Mouse (Mus musculus): ENCODE measurements around the gene 4930568D16Rik.

The 4930568D16Rik gene
- long read RNA-seq, experiment 1 = 0 reads
- long read RNA-seq, experiment 2 = 0 reads

DNA sequence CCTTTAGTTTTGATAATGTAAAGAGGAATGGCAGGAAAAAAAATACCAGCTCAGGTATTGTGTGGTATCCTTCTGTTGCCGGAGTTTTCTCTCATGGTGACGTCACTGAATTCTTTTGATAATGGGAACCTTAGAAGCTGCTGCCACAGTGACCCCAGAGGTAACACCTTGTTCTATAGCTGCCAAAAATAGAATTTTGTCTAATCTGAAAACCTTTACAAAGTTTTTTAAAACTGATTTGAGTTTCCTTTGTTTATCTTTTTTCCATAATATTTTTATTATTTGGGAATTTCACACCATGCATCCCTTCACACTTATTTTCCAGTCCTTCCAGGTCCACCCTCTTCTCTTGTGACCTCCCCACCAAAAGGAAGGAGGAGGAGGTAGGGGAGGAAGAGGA is at the start of gene 4930568D16Rik:
4930568D16Rik (minus strand) TSS at position 101 of the 400 bp plus-strand sequence.
- intact Hi-C loops (cut with DNase I) = no loop called here

DNA sequence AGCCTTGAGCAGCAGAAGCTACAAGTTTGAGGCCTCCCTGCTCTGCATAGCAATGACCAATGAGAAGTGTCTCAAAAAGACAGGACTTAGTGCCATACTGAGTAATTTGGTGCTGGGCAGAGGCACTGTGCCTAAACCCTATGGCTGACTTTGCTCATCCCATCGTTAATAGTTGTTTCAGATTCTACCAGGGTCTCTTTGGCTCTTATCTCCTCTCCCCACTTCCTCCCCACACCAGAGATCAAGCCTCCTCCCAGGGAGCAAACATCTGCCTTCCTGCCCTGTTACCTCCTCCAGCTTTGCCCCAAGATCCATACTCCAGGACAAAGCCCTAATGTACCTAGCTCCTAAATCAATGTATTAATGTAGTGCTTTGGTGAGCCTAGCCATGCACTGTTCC is 49.7 kb upstream of the 4930568D16Rik start:
- intact Hi-C loops (cut with DNase I) = no loop called here

DNA sequence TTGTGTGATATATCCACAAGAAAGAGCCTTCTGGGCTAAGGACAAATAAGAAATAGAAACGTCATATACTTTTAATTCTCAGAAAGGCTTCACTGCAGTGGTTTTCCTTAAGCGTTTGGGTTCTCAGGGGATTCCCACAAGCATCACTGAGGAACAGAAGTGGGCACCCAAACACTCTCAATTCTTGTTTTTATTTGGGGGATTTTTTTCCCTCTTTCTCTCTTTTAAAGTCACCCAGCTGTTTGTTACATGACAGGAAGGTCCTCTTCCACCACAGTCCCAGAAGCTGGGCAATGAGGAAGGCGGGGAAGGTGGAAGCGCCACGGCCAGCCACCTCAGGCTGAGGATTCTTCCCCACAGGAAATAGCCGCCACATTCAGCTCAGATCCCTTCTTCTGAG is 48.9 kb upstream of the 4930568D16Rik start:
- intact Hi-C loops (cut with DNase I) = no loop called here

DNA sequence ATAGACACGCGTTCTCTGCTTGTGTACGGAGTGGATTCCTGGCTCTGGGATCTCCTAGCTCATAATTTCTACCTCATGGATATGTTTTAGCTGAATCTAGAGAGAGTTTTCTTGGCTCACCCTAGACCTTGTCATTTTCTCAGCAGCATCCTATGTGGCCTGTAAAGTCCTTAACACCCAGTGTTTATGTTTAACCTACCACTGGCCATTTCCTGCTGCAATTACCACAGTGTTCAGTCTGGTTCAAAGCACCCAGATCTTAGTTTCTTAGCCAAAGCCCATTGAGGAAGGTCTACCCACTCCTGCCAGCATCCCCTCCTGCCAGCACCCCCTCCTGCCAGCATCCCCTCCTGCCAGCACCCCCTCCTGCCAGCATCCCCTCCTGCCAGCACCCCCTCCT is 45.3 kb upstream of the 4930568D16Rik start:
- intact Hi-C loops (cut with DNase I) = no loop called here

DNA sequence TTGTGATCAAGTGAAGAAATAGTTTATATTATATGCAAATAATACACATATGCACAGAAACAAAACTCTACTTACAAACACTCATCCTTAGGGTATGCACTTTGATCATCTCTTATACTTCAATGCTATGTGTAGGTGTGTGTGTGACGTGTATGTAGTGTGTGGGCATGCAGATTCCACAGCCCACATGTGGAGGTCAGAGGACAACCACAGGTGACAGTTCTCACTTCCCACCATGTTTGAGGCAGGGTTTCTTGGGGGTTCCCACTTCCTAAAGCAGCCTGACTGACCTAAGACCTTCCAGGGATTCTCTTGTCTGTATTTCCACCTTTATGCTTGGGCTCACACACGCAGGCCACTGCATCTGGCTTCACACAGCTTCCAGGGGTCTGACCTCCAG is 44.7 kb upstream of the 4930568D16Rik start:
- intact Hi-C loops (cut with DNase I) = no loop called here

DNA sequence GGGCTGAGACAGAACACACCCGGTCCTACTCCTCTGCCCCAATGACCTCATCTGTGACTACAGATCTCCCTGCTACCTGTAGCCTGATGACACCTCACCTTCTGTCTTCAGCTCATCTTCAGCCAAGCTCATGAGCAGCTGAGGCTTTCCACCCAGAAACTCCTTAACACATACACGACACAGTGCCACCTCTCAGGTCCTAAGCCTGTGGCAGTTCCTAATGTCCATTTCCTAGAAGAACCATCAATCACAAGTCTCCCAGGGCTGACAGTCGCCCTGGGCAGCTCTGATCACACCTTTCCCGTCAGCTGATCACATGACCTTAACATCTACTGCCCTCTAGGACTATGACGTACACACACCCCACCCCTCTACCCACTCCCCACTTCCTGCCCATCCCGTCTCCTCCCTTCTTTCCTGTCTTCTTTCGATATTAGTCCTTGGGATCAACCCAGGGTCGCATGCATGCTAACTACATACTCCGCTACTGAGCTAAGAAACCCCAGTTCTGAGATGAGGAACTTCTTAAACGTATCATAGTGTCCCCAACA is 44.2 kb upstream of the 4930568D16Rik start:
- intact Hi-C loops (cut with DNase I) = no loop called here

DNA sequence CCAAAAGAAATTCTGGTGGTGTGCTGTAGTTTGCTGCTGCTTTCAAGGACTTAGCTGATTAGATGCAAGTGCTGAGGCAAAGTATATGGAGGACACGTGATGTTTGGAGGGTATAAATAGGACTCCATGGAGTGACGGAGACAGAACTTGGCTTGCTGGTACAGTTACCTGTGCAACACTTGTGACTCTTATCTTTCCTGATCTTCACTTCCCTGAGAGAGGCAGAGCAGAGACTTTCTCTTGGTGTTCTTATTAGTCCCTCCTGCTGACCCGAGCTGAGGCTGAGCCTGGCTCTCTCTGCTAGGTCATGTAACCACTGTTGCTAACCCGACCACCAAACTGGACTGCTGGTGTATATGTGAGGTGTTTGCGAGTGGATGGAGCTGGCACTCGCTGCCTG is 41.9 kb upstream of the 4930568D16Rik start:
- intact Hi-C loops (cut with DNase I) = no loop called here

DNA sequence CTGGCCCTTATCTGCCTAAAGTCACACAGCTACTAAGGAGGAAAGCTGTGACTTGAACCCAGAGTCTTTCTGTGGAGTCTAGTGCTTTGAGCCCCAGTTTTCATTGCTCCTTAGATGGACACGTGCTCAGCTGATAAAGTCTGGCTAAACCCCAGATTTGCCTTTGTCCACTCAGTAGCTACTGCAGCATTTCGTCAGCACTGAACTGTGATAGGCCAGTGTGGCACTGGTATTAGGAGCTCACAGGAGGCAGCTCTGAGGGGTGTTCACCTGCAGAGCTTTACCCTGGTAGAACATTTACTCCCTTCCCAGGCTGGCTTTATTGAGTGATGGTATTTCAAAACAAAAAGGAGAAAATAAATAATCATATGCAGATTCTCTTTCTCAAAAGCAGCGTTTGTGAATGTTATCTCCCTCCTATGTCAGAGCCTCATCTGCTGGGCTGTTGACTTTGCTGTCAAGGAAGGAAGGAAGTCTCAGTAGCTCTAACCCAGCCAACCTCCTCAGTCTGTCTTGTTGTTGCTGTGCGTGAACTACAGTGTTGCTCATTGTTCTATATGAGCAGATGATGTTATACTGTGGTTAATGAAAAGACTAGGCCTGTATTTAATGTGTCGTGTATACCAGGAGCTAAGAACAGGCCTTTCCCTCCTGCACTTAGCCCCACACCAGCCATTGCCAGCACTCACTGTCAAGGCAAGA is 41.0 kb upstream of the 4930568D16Rik start:
- intact Hi-C loops (cut with DNase I) = no loop called here

DNA sequence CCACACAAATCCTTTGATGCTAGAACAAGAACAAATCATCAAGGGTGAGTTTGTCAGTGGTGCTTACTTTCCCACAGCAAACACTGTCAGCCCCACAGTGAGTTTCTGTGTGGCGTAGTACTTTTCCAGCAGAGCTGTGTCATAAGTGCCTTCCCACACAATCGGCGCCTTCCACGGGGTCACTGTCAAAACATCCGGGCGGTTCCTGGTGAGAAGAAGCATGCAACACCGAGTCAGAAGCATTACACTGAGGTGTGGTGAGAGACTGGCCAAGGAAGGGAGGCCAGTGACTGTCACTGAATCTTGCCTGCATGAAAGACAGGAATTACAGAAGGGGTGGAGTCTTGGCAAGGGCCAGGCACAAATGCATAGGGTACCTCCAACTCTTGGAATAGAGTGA is 40.3 kb upstream of the 4930568D16Rik start:
- intact Hi-C loops (cut with DNase I) = no loop called here

DNA sequence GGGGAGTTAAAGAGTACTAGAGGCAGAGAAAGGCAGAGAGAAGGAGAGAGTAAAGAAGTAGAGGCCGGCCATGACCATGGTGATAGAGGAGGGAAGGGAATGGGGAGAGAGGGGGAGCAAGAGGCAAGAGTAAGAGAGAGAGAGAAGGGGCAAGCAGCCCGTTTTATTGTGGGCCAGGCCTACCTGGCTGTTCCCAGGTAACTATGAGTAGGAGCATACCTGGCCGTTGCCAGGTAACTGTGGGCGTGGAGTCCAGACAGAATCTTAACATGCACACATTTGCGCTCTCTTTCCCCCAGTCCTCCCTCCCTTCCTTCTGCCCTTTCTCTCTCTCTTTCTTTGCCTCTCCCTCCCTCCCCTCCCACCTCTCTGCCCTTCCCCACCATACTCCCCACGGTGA is 39.7 kb upstream of the 4930568D16Rik start:
- intact Hi-C loops (cut with DNase I) = no loop called here

DNA sequence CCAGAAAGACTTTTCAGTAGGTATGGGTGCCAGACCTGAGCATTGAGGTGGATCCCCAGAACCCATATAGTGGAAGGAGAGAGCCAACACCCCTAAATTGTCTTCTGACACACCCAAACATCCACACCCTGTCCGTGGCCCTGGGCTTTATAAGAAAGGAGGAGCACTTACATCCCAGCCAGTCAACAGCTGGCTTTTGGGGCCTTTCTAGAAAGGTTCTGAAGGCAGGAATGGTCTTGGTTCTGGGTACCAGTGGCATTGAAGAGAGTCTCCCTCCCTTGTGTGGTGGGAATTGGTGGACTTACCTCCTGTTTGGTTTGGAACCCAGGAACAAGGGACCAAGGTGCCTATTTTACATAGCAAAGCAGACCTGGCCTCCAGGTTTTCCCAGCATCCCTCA is 39.1 kb upstream of the 4930568D16Rik start:
- intact Hi-C loops (cut with DNase I) = no loop called here

DNA sequence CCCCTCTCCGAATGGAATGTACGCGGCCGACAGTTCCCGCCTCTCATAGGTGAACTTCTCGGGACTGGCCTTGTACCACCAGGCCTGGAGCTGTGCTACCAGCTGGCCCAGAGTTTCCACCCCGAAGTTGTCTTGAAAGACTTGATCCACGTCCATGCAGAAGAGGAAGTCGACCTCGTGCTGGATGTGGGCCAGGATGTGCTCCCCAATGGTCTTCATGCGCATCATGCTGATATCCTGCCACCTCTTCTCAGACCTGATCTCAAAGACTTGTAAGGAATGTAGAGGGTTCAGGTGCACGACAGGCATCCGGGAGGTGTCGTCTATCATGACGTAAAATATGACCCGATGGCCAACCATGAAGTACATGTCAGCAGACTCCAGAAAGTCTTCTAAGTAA is 34.9 kb upstream of the 4930568D16Rik start:
- intact Hi-C loops (cut with DNase I) = no loop called here

DNA sequence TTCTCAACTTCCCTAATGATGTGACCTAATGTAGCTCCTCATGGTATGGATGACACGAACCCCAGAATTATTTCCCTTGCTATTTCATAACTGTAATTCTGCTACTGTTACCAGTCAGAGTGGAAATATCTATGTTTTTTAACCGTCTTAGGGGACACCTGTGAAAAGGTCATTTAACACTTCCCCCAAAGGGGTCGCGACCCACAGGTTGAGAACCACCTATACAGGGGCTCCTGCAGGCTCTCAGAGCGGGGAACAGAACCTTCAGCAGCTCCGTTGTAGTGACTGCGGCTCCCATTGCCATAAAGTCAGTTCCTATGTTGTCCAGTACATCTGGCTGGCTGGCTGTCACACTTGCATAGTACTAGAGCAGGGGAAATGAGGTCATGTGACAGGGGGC is 33.2 kb upstream of the 4930568D16Rik start:
- intact Hi-C loops (cut with DNase I) = no loop called here

DNA sequence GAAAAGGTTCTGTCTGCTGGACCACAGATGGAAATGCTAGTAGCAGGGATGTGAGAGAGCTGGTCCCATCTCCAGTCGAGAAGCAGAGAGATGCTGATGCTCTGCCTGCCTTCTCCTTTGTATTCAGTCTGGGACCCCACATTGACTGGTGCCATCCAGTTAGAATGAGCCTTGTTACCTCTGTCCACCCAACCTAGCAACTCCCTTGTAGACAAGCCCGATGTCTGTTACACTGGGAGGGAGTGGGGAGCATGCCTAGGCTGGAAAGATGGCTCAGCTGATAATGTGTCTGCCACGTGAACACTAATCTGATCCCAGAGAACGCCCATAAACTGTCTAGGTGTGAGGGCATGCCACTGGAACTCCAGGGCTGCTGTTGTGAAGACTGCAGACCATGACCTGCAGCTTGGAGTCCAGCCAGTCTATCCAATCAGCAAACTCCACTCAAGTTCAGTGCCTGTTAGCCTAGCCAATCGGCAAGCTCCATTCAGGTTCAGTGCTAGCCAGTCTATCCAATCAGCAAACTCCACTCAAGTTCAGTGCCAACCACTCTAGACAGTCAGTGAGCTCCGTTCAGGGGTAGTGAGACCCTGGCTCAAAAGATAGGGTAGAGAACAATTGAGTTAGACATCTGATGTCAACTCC is 30.8 kb upstream of the 4930568D16Rik start:
- intact Hi-C loops (cut with DNase I) = loop anchor here (5.0 kb wide), 1 partner anchor 41 kb away; no protein-coding TSS in a partner anchor

DNA sequence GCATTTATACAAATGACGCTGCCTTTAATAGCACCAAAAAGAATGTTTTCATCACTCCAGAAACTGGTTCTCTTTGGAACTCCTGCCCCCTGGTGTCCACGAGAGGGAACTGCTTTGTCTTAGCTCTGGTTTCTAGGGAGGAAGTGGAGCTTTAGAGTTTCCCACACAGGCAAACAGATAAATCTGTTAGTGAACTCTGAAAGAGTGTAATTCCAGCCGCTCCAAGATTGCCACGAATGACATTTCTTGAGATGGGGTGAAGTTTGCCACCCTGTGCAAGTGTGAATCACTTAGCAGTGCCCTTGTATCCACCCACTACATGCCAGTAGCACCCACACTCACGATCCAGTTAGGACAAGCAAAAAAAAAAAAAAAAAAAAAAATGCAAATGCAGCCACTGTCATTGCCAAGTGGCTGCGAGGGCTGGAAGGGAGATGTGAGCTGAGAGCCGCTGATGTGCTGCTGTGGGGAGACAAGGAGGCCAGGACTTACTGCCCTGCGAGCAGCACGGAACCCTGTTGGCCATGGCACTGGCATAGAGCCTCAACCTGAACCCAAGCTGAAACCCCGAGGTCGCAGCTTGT is 30.2 kb upstream of the 4930568D16Rik start:
- intact Hi-C loops (cut with DNase I) = loop anchor here (2.0 to 5.0 kb wide), 2 partner anchors 40 to 99 kb away; no protein-coding TSS in a partner anchor

DNA sequence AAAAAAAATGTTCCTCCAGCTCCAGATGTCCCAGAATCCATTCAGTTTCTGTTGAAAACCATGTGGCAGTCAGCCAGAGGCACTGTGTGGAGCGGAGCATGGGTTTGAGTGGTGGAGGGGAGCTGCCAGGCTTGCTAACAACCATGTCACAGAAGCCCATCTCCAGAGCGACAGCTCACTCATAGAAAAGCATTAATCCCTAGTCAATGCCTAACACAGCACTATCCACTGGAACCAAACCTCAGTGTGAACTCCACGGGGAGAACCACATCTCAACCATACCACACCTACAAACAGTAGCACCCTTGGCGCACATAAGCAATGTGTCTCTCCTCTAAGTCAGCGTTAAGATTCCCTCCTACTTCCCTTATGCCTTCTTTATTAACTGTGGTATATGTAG is 29.6 kb upstream of the 4930568D16Rik start, which contains the start of gene 4930402F06Rik:
4930402F06Rik (minus strand) TSS at position 80 of the 400 bp plus-strand sequence.
- intact Hi-C loops (cut with DNase I) = loop anchor here (2.0 to 5.0 kb wide), 2 partner anchors 40 to 98 kb away; no protein-coding TSS in a partner anchor

DNA sequence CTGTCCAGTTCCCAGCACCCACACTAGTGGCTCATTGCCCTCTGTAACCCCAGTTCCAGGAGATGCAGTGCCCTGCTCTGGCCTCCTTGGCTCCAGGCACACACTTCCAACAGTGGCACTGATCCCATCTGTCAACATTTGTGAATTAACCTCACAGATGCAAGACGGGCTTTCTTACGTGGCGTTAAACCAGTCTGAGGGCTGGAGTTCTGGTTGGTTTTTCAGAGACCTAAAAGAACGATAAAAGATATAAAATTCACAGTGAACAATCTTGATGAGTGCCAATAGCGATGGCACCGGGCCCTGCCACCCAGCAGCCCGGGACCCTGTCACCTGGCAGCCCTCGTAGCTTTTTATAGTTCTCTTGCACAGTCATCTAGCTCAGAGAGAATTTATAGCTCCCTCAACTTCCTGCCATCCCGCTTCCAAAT is 17.9 kb upstream of the 4930568D16Rik start:
- intact Hi-C loops (cut with DNase I) = no loop called here

DNA sequence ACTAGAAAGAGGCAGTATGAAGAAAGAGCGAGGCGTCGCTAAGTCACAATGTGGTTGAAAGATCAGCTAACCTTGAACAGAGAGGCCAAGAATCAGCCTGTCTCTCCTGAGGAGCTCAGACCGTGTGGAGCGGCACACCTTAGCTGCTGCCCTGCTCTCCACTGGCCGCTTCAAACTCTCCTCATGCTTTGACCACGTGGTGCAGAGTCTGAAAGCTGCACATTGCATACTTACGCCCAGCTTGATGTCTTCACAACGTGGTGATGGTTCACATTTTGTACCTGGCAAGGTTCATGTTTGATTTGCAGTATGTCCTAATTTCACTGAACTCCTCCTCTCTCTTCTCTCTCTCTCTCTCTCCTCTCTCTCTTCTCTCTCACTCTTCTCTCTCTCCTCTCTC is 11.8 kb upstream of the 4930568D16Rik start:
- intact Hi-C loops (cut with DNase I) = no loop called here

DNA sequence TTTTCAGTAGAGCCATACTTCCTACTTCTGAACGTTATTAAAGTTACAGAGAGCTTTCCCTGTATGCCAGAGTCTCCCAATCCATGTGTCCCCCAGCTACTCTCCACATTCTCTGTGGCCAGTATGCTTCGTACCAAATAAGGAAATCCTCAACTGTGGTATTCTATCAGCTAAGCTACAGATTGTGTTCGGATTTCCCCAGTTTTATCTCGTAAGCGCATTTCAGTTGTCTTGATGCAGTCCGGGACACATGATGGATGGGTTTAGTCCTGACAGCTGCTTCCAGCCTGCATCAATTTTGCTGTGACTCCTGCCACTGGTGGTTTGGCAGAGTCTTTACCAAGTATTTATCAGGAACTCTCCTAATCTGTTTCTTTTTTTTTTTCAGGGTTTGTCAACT is 10.1 kb upstream of the 4930568D16Rik start:
- intact Hi-C loops (cut with DNase I) = no loop called here

DNA sequence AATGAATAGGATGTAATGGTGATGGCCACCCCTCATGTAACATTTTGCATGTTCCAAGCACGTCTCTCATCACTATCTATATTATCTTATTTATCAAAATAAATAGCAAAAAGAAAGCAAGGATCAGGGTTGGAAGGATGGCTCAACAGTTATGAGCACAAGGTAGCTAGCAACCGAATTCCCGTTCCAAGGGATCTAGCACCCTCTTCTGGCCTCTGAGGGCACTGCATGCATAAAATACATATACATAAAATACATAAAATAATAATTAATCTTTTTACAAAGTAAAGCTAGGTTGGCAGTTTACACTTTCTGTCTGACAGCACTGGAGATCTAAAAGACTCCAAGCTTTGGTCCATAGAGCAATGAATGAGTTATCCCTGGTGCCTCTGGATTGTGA is 5.5 kb upstream of the 4930568D16Rik start:
- intact Hi-C loops (cut with DNase I) = no loop called here

DNA sequence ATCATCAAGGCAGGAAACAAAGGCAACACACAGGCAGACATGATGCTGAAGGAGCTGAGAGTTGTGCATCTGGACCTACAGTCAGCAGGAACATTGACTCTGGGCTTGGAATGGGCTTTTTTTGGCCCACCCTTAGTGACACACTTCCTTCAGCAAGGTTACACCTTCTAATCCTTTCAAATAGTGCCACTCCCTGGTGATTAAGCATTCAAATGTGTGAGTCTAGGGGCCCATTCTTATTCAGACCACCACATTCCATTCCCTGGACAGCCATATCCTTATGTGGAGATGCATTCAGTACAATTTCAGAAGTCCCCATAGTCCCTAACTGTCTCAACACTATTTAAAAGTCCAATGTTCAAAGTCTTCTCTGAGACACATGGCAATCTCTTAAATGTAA is 3.2 kb upstream of the 4930568D16Rik start:
- intact Hi-C loops (cut with DNase I) = no loop called here

DNA sequence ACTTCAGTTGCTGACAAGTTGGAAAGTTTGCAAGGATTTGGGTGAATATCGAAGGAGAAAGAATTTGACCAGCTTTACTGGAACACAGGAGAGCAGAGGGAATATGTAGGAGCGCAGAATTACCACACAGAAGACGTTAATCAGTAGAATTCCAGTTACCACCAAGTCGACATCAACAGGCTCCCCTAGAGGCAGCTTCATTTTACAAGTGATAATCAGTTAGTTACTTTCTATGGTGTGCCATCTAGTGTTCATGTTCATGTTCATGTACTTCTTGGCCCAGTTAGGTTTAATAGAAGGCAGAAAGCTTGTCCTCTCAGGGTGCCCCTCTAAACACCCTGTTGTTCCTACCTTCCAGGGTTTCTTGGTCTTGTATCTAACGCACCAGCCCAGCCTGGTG is 18.3 kb downstream of the 4930568D16Rik start:
- intact Hi-C loops (cut with DNase I) = loop anchor here (1.0 kb wide), 1 partner anchor 51 kb away; no protein-coding TSS in a partner anchor
